Mouse (Mus musculus) kidney, adult 2 months (tissue): Measurements from ENCODE around the gene Pdap1. TPM values are rescaled to one million over a fixed set of nuclear protein-coding genes. Genes with fewer than 3 reads are reported as not detected.

Experiments used
- DNase-seq: peaks from one replicate; pipeline ENCODE4 v3.0.0; 2021
- H3K27ac ChIP-seq: fragments of 200-500 bp; 2 replicates; pipeline ENCODE4 v1.5.1; 2012; ENCODE audit warnings: low read depth, low read length, control low read depth, inconsistent platforms; ENCODE audit not compliant: insufficient read depth
- H3K27me3 ChIP-seq: fragments of 200-500 bp; replicated peaks from 2 replicates; pipeline ENCODE4 v1.6.1; 2012; ENCODE audit warnings: mild to moderate bottlenecking, moderate library complexity, low read length, inconsistent platforms; ENCODE audit not compliant: control insufficient read depth, insufficient read depth
- H3K36me3 ChIP-seq: fragments of 200-500 bp; 2 replicates; pipeline ENCODE4 v1.6.1; 2012; ENCODE audit warnings: mild to moderate bottlenecking, moderate library complexity, low read length, inconsistent platforms; ENCODE audit not compliant: control insufficient read depth, insufficient read depth
- H3K4me1 ChIP-seq: fragments of 200-500 bp; 2 replicates; pipeline ENCODE4 v1.6.1; 2011; ENCODE audit warnings: low read length; ENCODE audit not compliant: control insufficient read depth, insufficient read depth
- H3K4me3 ChIP-seq: fragments of 200-500 bp; 2 replicates; pipeline ENCODE4 v1.5.1; 2011; ENCODE audit warnings: mild to moderate bottlenecking, low read depth, low read length, control low read depth; ENCODE audit not compliant: insufficient read depth
- CTCF ChIP-seq: fragments of 200-500 bp; conservative IDR thresholded peaks from 2 replicates; pipeline ENCODE4 v1.5.1; 2011; ENCODE audit warnings: low read depth, mild to moderate bottlenecking, control low read depth, low read length, moderate library complexity, mixed read lengths; ENCODE audit not compliant: insufficient read depth, insufficient read length
- POLR2A ChIP-seq: fragments of 200-500 bp; IDR thresholded peaks from one replicate; pipeline ENCODE4 v1.6.1; 2011; ENCODE audit warnings: low read depth, low read length, control low read depth
- WGBS: fragments of 180-500 bp; shearing (Covaris S2); methylation state at CpG from one replicate; pipeline ENCODE4 v1.1.7; 2018; 5-methylcytosine and 5-hydroxymethylcytosine counted together
- polyA plus RNA-seq: library from polyadenylated mRNA; depleted of rRNA; stranded (reverse); fragments of >200 nt; gene quantifications from 2 replicates; pipeline ENCODE4 v1.2.3, GENCODE M21; 2012

Pdap1 gene
- polyA plus RNA-seq, 1 experiment, result 25.6 TPM

- Histone ChIP-seq H3K27me3 (no peaks in the 10 kb centered on the region), H3K4me3 (no peak overlapping the region), H3K4me1 (peaks cover 3% of the 10 kb centered on the region; the same call in 1 of the 2 replicates), H3K27ac (peak overlapping the region; percentile 4; the same call in 1 of the 2 replicates), H3K36me3 (no peaks in the 10 kb centered on the region)
- 83% methylated on average over 5 of the region's 5 CpGs for WGBS
- no peak for TF ChIP-seq POLR2A
- no peak for TF ChIP-seq CTCF
- DNase-seq, result no peak
Measured at GRCm38 (mm10) chr5:145118461-145118860, 21.6 kb downstream of the Pdap1 start.

- Histone ChIP-seq H3K27ac (peak overlapping the region; percentile 4; the same call in 1 of the 2 replicates), H3K4me1 (peaks cover 3% of the 10 kb centered on the region; the same call in 1 of the 2 replicates), H3K36me3 (no peaks in the 10 kb centered on the region), H3K27me3 (no peaks in the 10 kb centered on the region), H3K4me3 (no peak overlapping the region)
- DNase-seq, result peak; percentile 59
- 33% methylated on average over 6 of the region's 6 CpGs for WGBS
- TF ChIP-seq POLR2A (no peak), CTCF (no peak)
Measured at GRCm38 (mm10) chr5:145118005-145118404, 22.0 kb downstream of the Pdap1 start.

GRCm38 (mm10) chr5:145116916-145117315 lies 23.1 kb downstream of the Pdap1 start:
- TF ChIP-seq CTCF, result peak; percentile 59
- no peak for TF ChIP-seq POLR2A
- H3K27ac ChIP-seq, result peak overlapping the region; percentile 71
- peaks cover 3% of the 10 kb centered on the region; the same call in 1 of the 2 replicates for H3K4me1 ChIP-seq
- no peaks in the 10 kb centered on the region for H3K36me3 ChIP-seq
- no peak overlapping the region for H3K4me3 ChIP-seq
- WGBS, result 48% methylated on average over 10 of the region's 10 CpGs
- DNase-seq, result peak; percentile 68
- no peaks in the 10 kb centered on the region for H3K27me3 ChIP-seq

- Histone ChIP-seq H3K27ac (peak overlapping the region; percentile 84), H3K4me1 (peaks cover 3% of the 10 kb centered on the region; the same call in 1 of the 2 replicates), H3K4me3 (no peak overlapping the region), H3K27me3 (no peaks in the 10 kb centered on the region), H3K36me3 (no peaks in the 10 kb centered on the region)
- peak; percentile 92 for DNase-seq
- no peak for TF ChIP-seq POLR2A
- TF ChIP-seq CTCF, result no peak
- WGBS, result 25% methylated on average over 4 of the region's 4 CpGs
Measured at GRCm38 (mm10) chr5:145116316-145116715, 23.7 kb downstream of the Pdap1 start.

- H3K36me3 ChIP-seq, result no peaks in the 10 kb centered on the region
- H3K4me3 ChIP-seq, result no peak overlapping the region
- H3K27me3 ChIP-seq, result no peaks in the 10 kb centered on the region
- DNase-seq, result no peak
- peaks cover 3% of the 10 kb centered on the region; the same call in 1 of the 2 replicates for H3K4me1 ChIP-seq
- WGBS, result 79% methylated on average over 5 of the region's 5 CpGs
- TF ChIP-seq POLR2A (no peak), CTCF (no peak)
- H3K27ac ChIP-seq, result peak overlapping the region; percentile 84
Measured at GRCm38 (mm10) chr5:145115736-145116135, 24.3 kb downstream of the Pdap1 start.

- Histone ChIP-seq H3K27me3 (no peaks in the 10 kb centered on the region), H3K4me1 (peaks cover 3% of the 10 kb centered on the region; the same call in 1 of the 2 replicates), H3K27ac (peak overlapping the region; percentile 86), H3K36me3 (no peaks in the 10 kb centered on the region), H3K4me3 (peak overlapping the region; percentile 82)
- WGBS, result 11% methylated on average over 40 of the region's 40 CpGs
- peak; percentile 69 for DNase-seq
- TF ChIP-seq CTCF (no peak), POLR2A (no peak)
Measured at GRCm38 (mm10) chr5:145114606-145115473, 25.2 kb downstream of the Pdap1 start.

- WGBS, result under 1% methylated on average over 47 of the region's 53 CpGs
- Histone ChIP-seq H3K4me1 (peaks cover 3% of the 10 kb centered on the region; the same call in 1 of the 2 replicates), H3K36me3 (no peaks in the 10 kb centered on the region), H3K27me3 (no peaks in the 10 kb centered on the region), H3K27ac (peak within 1 kb of the TSS; percentile 86), H3K4me3 (peak within 1 kb of the TSS; percentile 82)
- peak; percentile 77 for DNase-seq
- no peak for TF ChIP-seq CTCF
- TF ChIP-seq POLR2A, result no peak
Measured at GRCm38 (mm10) chr5:145114071-145114605, 25.9 kb downstream of the Pdap1 start, which contains the start of gene Arpc1b. Gene Arpc1b (plus strand): TSS chr5:145114215.
